Mouse (Mus musculus) left cerebral cortex, postnatal 4 days (tissue): ENCODE data around the gene Ptch1. TPM values are rescaled to one million over a fixed set of nuclear protein-coding genes. Genes with fewer than 3 reads are reported as not detected.

Experiments used
- DNase-seq: peaks from one replicate; pipeline ENCODE4 v3.0.0-alpha.2; 2022
- intact Hi-C: fragments of 180-260 bp; cut with DNase I; formaldehyde crosslinking; loops from one replicate; pipeline ENCODE4 v1.15.1; 2025
- total RNA-seq, 2 experiments: library from RNA; stranded (reverse); gene quantifications; 2 replicates each; pipeline ENCODE4 v1.2.3; 2021

Ptch1 gene
- total RNA-seq, 2 experiments from 2014 or later: 37.5 to 40.9 TPM

GRCm38 (mm10) chr13:63564626-63565319, 8.6 kb downstream of the Ptch1 start:
- DNase-seq: peak; percentile 74
- intact Hi-C loops: loop anchor here (5.0 to 10.0 kb wide), 4 partner anchors 130 to 470 kb away; partner anchors contain the start of gene Ercc6l2

- intact Hi-C loops: loop anchor here (10.0 kb wide), 3 partner anchors 129 to 471 kb away; no protein-coding TSS in a partner anchor
- peak; percentile 48 for DNase-seq
These were observed 9.4 kb downstream of the Ptch1 start for GRCm38 (mm10) chr13:63563781-63564625.

- DNase-seq: peak; percentile 83
- intact Hi-C loops: loop anchor here (10.0 kb wide), 3 partner anchors 128 to 472 kb away; no protein-coding TSS in a partner anchor
These were observed 10.2 kb downstream of the Ptch1 start for GRCm38 (mm10) chr13:63562972-63563780.

- DNase-seq: peak; percentile 30
- intact Hi-C loops: loop anchor here (10.0 kb wide), 3 partner anchors 128 to 472 kb away; no protein-coding TSS in a partner anchor
These were observed 11.0 kb downstream of the Ptch1 start for GRCm38 (mm10) chr13:63562141-63562971.

- intact Hi-C loops: no loop called here
- no peak for DNase-seq
These were observed 15.0 kb downstream of the Ptch1 start for GRCm38 (mm10) chr13:63558297-63558890.

GRCm38 (mm10) chr13:63556431-63556830, 17.0 kb downstream of the Ptch1 start:
- no peak for DNase-seq
- intact Hi-C loops: no loop called here

- DNase-seq: no peak
- intact Hi-C loops: no loop called here
These were observed 17.5 kb downstream of the Ptch1 start for GRCm38 (mm10) chr13:63555885-63556284.

- intact Hi-C loops: no loop called here
- DNase-seq: no peak
These were observed 18.8 kb downstream of the Ptch1 start for GRCm38 (mm10) chr13:63554569-63554968.

GRCm38 (mm10) chr13:63553436-63553835, 20.0 kb downstream of the Ptch1 start:
- peak; percentile 33 for DNase-seq
- intact Hi-C loops: no loop called here

GRCm38 (mm10) chr13:63552291-63552932, 21.0 kb downstream of the Ptch1 start:
- DNase-seq: peak; percentile 97
- intact Hi-C loops: no loop called here

GRCm38 (mm10) chr13:63551552-63552290, 21.7 kb downstream of the Ptch1 start:
- intact Hi-C loops: no loop called here
- peak; percentile 20 for DNase-seq

- DNase-seq: no peak
- intact Hi-C loops: no loop called here
These were observed 23.0 kb downstream of the Ptch1 start for GRCm38 (mm10) chr13:63550367-63550766.

GRCm38 (mm10) chr13:63549210-63549609, 24.2 kb downstream of the Ptch1 start:
- peak; percentile 42 for DNase-seq
- intact Hi-C loops: no loop called here

- intact Hi-C loops: no loop called here
- no peak for DNase-seq
These were observed 24.8 kb downstream of the Ptch1 start for GRCm38 (mm10) chr13:63548571-63548970.

GRCm38 (mm10) chr13:63545291-63545690, 28.1 kb downstream of the Ptch1 start:
- DNase-seq: no peak
- intact Hi-C loops: no loop called here

GRCm38 (mm10) chr13:63544967-63545253, 28.5 kb downstream of the Ptch1 start:
- DNase-seq: no peak
- intact Hi-C loops: no loop called here

GRCm38 (mm10) chr13:63544119-63544966, 29.1 kb downstream of the Ptch1 start:
- no peak for DNase-seq
- intact Hi-C loops: no loop called here

GRCm38 (mm10) chr13:63543459-63543858, 29.9 kb downstream of the Ptch1 start:
- no peak for DNase-seq
- intact Hi-C loops: no loop called here
